Mouse (Mus musculus) stomach, postnatal 0 days (tissue): ENCODE results near the gene Cyp2c70. TPM values are rescaled to one million over a fixed set of nuclear protein-coding genes. Genes with fewer than 3 reads are reported as not detected.
"Not testable (repeated sequence)": the region's sequence is repeated elsewhere in the genome, so short reads cannot be mapped to it uniquely, and the experiment has no call there.

ENCODE experiments used
- ATAC-seq: fragments of 200-750 bp; cut with Nextera tagmentation; 2 replicates; pipeline ENCODE4 v1.8.0; 2017; ENCODE audit not compliant: low FRiP score, low TSS enrichment
- DNase-seq: peaks from one replicate; pipeline ENCODE4 v3.0.0-alpha.2; 2016; ENCODE audit warnings: low spot score
- H3K27ac ChIP-seq: fragments of 300-500 bp; sonication (generic); replicated peaks from 2 replicates; pipeline ENCODE4 v1.5.1; 2014; ENCODE audit warnings: mild to moderate bottlenecking, control low read depth
- H3K27me3 ChIP-seq: fragments of 300-500 bp; sonication (generic); 2 replicates; pipeline ENCODE4 v1.6.1; 2014; ENCODE audit warnings: low read length; ENCODE audit not compliant: control insufficient read depth, insufficient read depth
- H3K36me3 ChIP-seq: fragments of 300-500 bp; sonication (generic); 2 replicates; pipeline ENCODE4 v1.6.1; 2014; ENCODE audit warnings: low read length, mixed read lengths; ENCODE audit not compliant: control insufficient read depth, insufficient read depth
- H3K4me1 ChIP-seq: fragments of 300-500 bp; sonication (generic); replicated peaks from 2 replicates; pipeline ENCODE4 v1.6.1; 2014; ENCODE audit warnings: antibody characterized with exemption; ENCODE audit not compliant: control insufficient read depth, insufficient read depth
- H3K4me2 ChIP-seq: fragments of 300-500 bp; sonication (generic); replicated peaks from 2 replicates; pipeline ENCODE4 v1.6.1; 2014; ENCODE audit warnings: low read depth, mild to moderate bottlenecking, control low read depth, moderate library complexity
- H3K4me3 ChIP-seq: fragments of 300-500 bp; sonication (generic); 2 replicates; pipeline ENCODE4 v1.5.1; 2014; ENCODE audit warnings: low read depth, low read length, control low read depth
- H3K9ac ChIP-seq: fragments of 300-500 bp; sonication (generic); 2 replicates; pipeline ENCODE4 v1.6.1; 2014; ENCODE audit warnings: mild to moderate bottlenecking, low read length, control low read depth, mixed read lengths
- H3K9me3 ChIP-seq: fragments of 300-500 bp; sonication (generic); 2 replicates; pipeline ENCODE4 v1.6.1; 2016; ENCODE audit warnings: low read length; ENCODE audit not compliant: control insufficient read depth
- CTCF ChIP-seq: IDR thresholded peaks from 2 replicates; pipeline ENCODE4 v1.5.1; 2016; ENCODE audit warnings: antibody characterized with exemption, low read depth, mild to moderate bottlenecking, moderate library complexity
- EP300 ChIP-seq: optimal IDR thresholded peaks from 2 replicates; pipeline ENCODE3; 2016; ENCODE audit warnings: antibody characterized with exemption
- WGBS: fragments of 180-500 bp; shearing (Covaris S2); extraction: QIAGEN DNeasy Blood & Tissue Kit; methylation state at CpG from one replicate; pipeline ENCODE4 v1.1.7; 2014; 5-methylcytosine and 5-hydroxymethylcytosine counted together
- polyA plus RNA-seq: library from polyadenylated mRNA; unstranded; fragments of >200 nt; fragmentation: Nextera tagmentation; extraction: Ambion mirVana; gene quantifications from 2 replicates; pipeline ENCODE4 v1.2.1, GENCODE M21; 2015

The Cyp2c70 gene
- polyA plus RNA-seq, 1 experiment from 2014 or later = 0.67 TPM

DNA sequence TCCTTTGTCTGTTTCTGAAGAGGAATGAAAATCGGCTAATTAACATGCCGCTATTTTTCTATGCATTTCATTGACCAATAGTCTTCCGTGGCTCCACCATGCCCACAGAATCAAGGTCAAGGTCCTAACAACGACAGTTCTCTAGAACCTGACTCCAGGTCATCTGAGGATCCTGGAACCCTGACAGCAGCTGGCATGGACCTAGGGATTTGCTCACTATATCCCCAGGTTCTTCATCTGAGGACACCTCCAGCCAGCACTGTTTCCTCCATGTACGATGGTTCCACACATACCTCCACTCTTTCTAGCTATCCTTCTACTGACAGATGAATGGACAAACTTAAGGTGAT is 38.6 kb upstream of the Cyp2c70 start:
- Histone ChIP-seq H3K27me3 (no peaks in the 10 kb centered on the region), H3K4me1 (no peaks in the 10 kb centered on the region; the same call in 1 of the 2 replicates), H3K9ac (no peak overlapping the region), H3K9me3 (no peaks in the 10 kb centered on the region), H3K36me3 (peaks cover 4% of the 10 kb centered on the region; the same call in 1 of the 2 replicates), H3K4me2 (no peak overlapping the region), H3K27ac (no peak overlapping the region), H3K4me3 (no peak overlapping the region)
- no peak for TF ChIP-seq CTCF
- no peak for TF ChIP-seq EP300
- DNase-seq = no peak
- no peak for ATAC-seq
- 63% methylated on average over 5 of the region's 5 CpGs for WGBS

- no peak overlapping the region for H3K9ac ChIP-seq
- no peak overlapping the region for H3K27ac ChIP-seq
- no peak overlapping the region for H3K4me3 ChIP-seq
- no peaks in the 10 kb centered on the region; the same call in 1 of the 2 replicates for H3K4me1 ChIP-seq
- TF ChIP-seq CTCF (peak; percentile 90), EP300 (no peak)
- 0 out of 2 replicates have a peak, but pooled peaks have one; percentile 59 for ATAC-seq
- no peak overlapping the region for H3K4me2 ChIP-seq
- H3K27me3 ChIP-seq = no peaks in the 10 kb centered on the region
- H3K36me3 ChIP-seq = peaks cover 4% of the 10 kb centered on the region; the same call in 1 of the 2 replicates
- no peaks in the 10 kb centered on the region for H3K9me3 ChIP-seq
- DNase-seq = peak; percentile 79
- WGBS = 61% methylated on average over 5 of the region's 5 CpGs
Observed at GRCm38 (mm10) chr19:40225102-40225760, 38.1 kb upstream of the Cyp2c70 start.

GRCm38 (mm10) chr19:40222307-40222706 is 35.2 kb upstream of the Cyp2c70 start:
- not testable (repeated sequence) for H3K9me3 ChIP-seq, H3K4me3 ChIP-seq, H3K36me3 ChIP-seq, DNase-seq, ATAC-seq, H3K27me3 ChIP-seq, H3K4me2 ChIP-seq, H3K9ac ChIP-seq, H3K27ac ChIP-seq, H3K4me1 ChIP-seq
- WGBS = 88% methylated on average over 9 of the region's 9 CpGs

GRCm38 (mm10) chr19:40220878-40221277 is 33.7 kb upstream of the Cyp2c70 start:
- 48% methylated on average over 5 of the region's 5 CpGs for WGBS
- H3K4me3 ChIP-seq = no peak overlapping the region
- TF ChIP-seq EP300 (no peak), CTCF (no peak)

GRCm38 (mm10) chr19:40202947-40203346 is 15.8 kb upstream of the Cyp2c70 start:
- DNase-seq, H3K9ac ChIP-seq, H3K27me3 ChIP-seq, ATAC-seq, H3K36me3 ChIP-seq, H3K4me3 ChIP-seq, H3K4me2 ChIP-seq, H3K9me3 ChIP-seq, H3K27ac ChIP-seq, H3K4me1 ChIP-seq: not testable (repeated sequence)
- 69% methylated on average over 4 of the region's 4 CpGs for WGBS

More at GRCm38 (mm10) chr19:40220878-40221277, 33.7 kb upstream of the Cyp2c70 start:
- no peaks in the 10 kb centered on the region for H3K27me3 ChIP-seq
- H3K9ac ChIP-seq = no peak overlapping the region
- no peak for DNase-seq
- ATAC-seq = peak; percentile 33; the same call in 1 of the 2 replicates
- H3K9me3 ChIP-seq = no peaks in the 10 kb centered on the region
- H3K4me1 ChIP-seq = no peaks in the 10 kb centered on the region; the same call in 1 of the 2 replicates
- no peak overlapping the region for H3K4me2 ChIP-seq
- H3K36me3 ChIP-seq = no peaks in the 10 kb centered on the region
- no peak overlapping the region for H3K27ac ChIP-seq

- H3K9me3 ChIP-seq = no peaks in the 10 kb centered on the region
- no peak overlapping the region for H3K9ac ChIP-seq
- H3K27ac ChIP-seq = no peak overlapping the region
- TF ChIP-seq CTCF = no peak
- TF ChIP-seq EP300 = no peak
- ATAC-seq (no peak), DNase-seq (no peak)
- no peak overlapping the region for H3K4me3 ChIP-seq
- H3K4me2 ChIP-seq = no peak overlapping the region
- H3K27me3 ChIP-seq = no peaks in the 10 kb centered on the region
- 86% methylated on average over 10 of the region's 10 CpGs for WGBS
- H3K4me1 ChIP-seq = no peaks in the 10 kb centered on the region
- H3K36me3 ChIP-seq = no peaks in the 10 kb centered on the region
Observed at GRCm38 (mm10) chr19:40190596-40190995, 3.5 kb upstream of the Cyp2c70 start.
